Mouse (Mus musculus): ENCODE measurements around the gene Hepacam2.
"Not testable (repeated sequence)": the region's sequence is repeated elsewhere in the genome, so short reads cannot be mapped to it uniquely, and the experiment has no call there.

Gene Hepacam2

GRCm38 (mm10) chr6:3498162-3498848, at the start of gene Hepacam2, which contains the start of gene Vps50:
Hepacam2 (minus strand) TSS chr6:3498298.
Vps50 (plus strand) TSS chr6:3498382.
- DNase-seq: peak; percentile 94 to 96

DNA sequence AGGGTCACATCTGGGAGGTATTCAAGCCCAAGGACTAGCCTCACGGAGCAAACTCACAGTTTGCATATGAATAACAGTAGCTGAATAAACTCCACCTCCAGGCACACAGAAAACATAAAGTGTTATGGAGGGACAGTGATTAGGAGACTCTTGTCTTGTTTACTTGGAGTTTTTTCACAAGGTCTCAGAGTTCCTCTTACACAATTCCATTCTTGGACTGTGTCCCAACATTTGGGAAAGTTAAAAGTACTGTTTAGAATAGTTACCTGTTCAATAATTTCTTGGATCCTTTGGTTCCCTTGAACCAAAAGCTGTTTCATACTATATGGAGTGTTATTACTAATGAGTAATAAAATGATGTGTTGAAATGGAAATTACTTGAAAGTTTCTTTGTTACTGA, 46.9 kb upstream of the Hepacam2 start:
- no peak for DNase-seq

- DNase-seq: peak; percentile 4 to 23
Observed at GRCm38 (mm10) chr6:3543862-3544261, 45.8 kb upstream of the Hepacam2 start.

GRCm38 (mm10) chr6:3539470-3539869, 41.4 kb upstream of the Hepacam2 start:
- DNase-seq: no peak

DNA sequence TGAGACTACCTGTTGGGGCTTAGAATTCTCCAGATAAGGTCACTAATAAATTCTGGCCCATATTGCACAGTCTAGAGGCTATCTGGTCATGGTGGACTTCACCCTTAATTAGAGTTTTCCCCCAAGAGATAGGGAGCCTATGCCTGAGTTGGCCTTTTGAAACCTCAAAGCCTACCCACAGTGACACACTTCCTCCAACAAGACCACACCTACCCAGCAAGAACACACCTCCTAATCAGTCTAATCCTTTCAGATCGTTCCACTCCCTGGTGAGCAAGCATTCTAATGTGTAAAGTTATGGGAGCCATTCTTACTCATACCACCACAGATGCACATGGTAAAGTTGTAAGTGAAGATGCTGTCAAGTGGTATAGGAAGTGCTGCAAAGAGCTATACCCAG, 38.0 kb upstream of the Hepacam2 start:
- no peak for DNase-seq

DNA sequence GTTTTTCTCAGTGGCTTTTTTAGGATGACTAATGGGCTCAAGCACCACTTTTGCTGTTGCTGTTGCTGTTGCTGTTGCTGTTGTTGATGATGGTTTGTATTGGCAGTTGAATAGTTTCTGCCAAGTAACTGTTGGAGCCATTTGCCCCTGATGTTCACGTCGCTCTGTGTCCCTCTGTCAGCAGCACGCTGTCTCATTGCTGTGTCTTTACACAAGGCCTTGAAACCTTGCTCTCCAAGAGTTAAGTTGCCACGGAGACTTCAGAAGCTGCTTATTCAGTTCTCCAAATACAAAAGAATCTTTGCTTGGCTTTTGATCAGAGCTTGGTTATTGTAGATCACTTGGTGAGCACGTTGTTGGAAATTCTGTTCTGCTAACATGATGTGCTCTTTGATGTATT, 33.3 kb upstream of the Hepacam2 start:
- no peak for DNase-seq

- no peak for DNase-seq
Observed at GRCm38 (mm10) chr6:3528198-3528597, 30.1 kb upstream of the Hepacam2 start.

GRCm38 (mm10) chr6:3512611-3513010, 14.5 kb upstream of the Hepacam2 start:
- no peak for DNase-seq

GRCm38 (mm10) chr6:3511612-3512011, 13.5 kb upstream of the Hepacam2 start:
- DNase-seq: no peak

- DNase-seq: no peak
Observed at GRCm38 (mm10) chr6:3511116-3511515, 13.0 kb upstream of the Hepacam2 start.

- peak in 1 of 2 experiments; percentile 36 for DNase-seq
Observed at GRCm38 (mm10) chr6:3509782-3510181, 11.7 kb upstream of the Hepacam2 start.

GRCm38 (mm10) chr6:3508151-3508550, 10.1 kb upstream of the Hepacam2 start:
- DNase-seq: not testable (repeated sequence)

GRCm38 (mm10) chr6:3507078-3507477, 9.0 kb upstream of the Hepacam2 start:
- no peak for DNase-seq

DNA sequence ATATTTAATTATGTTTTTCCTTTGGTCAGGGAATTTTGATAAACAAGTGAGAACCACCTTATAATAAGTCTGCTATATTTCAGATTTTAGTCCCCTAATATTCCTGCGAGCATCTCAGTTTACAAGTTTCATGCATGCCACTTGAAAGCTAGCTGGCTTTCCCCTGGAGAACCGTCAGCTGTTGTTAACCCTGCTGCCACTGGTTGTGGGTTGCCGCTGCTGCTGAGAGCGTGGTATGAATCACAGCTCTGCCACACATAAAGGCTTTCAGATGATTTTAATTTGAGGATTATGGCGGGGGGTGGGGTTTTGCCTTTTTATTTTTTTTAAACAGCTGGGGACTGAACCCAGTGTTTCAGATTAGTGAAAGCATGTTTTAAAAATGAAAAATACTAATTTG, 7.2 kb upstream of the Hepacam2 start:
- no peak for DNase-seq

- DNase-seq: no peak
Observed at GRCm38 (mm10) chr6:3500286-3500685, 2.2 kb upstream of the Hepacam2 start.

DNA sequence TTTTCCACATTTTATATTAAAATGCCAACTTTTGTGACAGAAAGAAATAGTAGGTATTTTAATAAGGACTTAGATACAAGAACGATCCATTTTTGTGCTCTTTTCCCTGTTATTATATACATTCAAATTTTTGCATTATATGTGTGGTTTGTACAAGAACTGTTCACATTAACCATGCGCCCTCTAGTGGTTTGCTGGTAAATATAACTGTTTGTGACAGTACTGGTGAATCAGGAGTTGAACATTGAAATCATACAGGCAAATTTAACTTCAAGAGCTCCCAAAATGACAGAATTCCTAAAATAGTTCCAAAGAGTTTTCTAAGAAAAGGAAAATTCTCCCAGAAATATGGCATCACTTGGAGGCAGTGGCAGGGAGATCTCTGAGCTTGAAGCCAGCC, 1.9 kb downstream of the Hepacam2 start:
- DNase-seq: peak; percentile 41 to 48

DNA sequence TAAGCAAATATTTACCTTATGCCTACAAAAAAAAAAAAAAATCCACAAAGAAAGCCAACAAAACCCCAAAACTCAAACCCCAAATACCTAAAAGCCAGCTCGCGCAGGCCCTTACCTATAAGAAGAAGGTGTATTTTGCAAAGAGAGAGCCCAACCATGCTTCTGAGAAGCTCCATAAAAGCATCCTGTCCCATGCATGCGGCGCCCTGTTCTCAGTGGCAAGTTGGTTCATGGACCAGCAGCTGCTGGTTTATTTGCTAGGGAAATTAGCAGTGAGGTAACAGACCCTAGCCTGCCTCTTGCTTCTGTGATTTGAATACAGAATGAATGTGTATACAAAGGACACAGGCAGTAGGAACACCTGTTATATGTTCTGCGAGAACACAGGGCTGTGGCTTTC, 3.8 kb downstream of the Hepacam2 start:
- DNase-seq: no peak

DNA sequence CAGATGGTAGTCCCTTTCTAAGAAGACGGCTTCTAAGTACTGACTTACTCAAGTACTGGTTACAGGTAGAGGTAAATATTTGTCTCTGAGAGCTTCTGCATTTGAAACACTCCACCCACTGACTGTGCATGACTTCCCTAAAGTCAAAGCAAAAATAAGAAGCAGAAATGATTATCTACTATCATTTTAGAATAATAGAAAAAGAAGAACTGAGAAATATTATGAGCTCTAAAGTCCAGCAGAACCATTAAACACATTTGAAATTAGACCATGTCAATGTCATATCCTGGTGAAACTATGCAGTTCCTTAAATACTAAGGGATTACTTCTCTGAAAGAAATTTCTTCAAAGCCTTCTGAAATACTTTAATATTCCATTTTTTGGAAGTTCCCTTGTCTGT, 10.7 kb downstream of the Hepacam2 start:
- no peak for DNase-seq

- DNase-seq: no peak
Observed at GRCm38 (mm10) chr6:3485133-3485532, 13.0 kb downstream of the Hepacam2 start.

- no peak for DNase-seq
Observed at GRCm38 (mm10) chr6:3481705-3482104, 16.4 kb downstream of the Hepacam2 start.

DNA sequence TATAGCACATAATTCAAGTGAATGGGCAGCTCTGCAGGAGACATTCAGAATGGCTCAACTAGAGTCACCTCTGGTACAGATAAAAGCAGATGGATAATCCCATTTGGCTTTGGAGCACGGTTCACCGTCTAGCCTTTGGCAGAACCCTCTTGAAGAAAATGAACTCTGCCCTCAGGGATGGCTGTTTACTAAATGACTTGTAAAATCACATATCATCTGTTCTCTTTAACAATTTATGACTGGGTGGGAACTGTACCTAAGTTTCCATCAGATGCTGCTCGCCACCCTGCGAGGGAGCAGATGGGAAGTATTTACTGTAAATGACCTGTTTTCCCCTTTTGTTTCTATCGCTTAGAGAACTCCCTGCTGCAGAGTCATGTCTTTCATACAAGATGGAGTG, 18.2 kb downstream of the Hepacam2 start:
- DNase-seq: no peak

- DNase-seq: no peak
Observed at GRCm38 (mm10) chr6:3476299-3476698, 21.8 kb downstream of the Hepacam2 start.

- no peak for DNase-seq
Observed at GRCm38 (mm10) chr6:3470706-3471105, 27.4 kb downstream of the Hepacam2 start.

DNA sequence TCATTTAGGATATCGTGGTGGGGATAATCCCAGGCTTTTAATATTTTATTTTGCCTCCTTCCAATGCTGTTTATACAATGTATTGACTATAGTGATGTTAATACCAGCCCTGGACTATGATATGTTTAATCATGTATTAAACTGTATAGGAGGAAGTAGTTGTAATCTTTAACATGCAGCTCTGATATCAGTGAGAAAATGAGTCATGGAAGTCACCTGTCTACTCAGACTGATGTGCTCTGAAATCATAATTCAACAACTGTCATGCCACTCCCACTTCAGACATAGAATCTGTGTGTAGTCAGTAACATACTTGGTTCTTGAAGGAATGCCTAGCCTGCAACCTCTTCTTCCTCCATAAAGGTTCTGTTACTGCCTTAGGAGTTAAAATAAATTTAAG, 29.5 kb downstream of the Hepacam2 start:
- DNase-seq: no peak

- DNase-seq: no peak
Observed at GRCm38 (mm10) chr6:3463594-3463993, 34.5 kb downstream of the Hepacam2 start.
